Mouse (Mus musculus) Patski (cell line): ENCODE measurements at regions not wholly inside any gene's neighbourhood (a gene's known extent, or its start where the extent isn't known, plus 50 kb on each side); places are given as distances from the start of the nearest gene placed in this dataset.
"Not testable (repeated sequence)": the region's sequence is repeated elsewhere in the genome, so short reads cannot be mapped to it uniquely, and the experiment has no call there.

Source experiments
- ATAC-seq: fragments of 100-300 bp; one replicate; pipeline ENCODE4 v1.8.0; 2021
- CTCF ChIA-PET: fragments of 350-600 bp; sonication (Branson Sonifier 250); formaldehyde crosslinking; loops from one replicate; lab custom pipeline; 2022; ENCODE audit warnings: inconsistent platforms; lab: Charles Lee
- POLR2A ChIA-PET: fragments of 350-600 bp; sonication (Branson Sonifier 250); formaldehyde crosslinking; loops from one replicate; lab custom pipeline; 2022; ENCODE audit warnings: antibody characterized with exemption, inconsistent platforms; lab: Charles Lee
- DNase-seq: peaks from one replicate; pipeline ENCODE4 v3.0.0-alpha.2; 2011; ENCODE audit warnings: low read depth, low spot score
- H3K27me3 ChIP-seq: fragments of 371-371 bp; one replicate; pipeline ENCODE4 v1.5.1; 2021
- CTCF ChIP-seq: fragments of 100-300 bp; IDR thresholded peaks from one replicate; pipeline ENCODE4 v1.5.1; 2021
- in situ Hi-C: fragments of 300-500 bp; cut with MboI; formaldehyde crosslinking; loops from 3 replicates; pipeline ENCODE4 v1.11.1; 2018; ENCODE audit warnings: low pct_unique_long_range_greater_than_20kb, mixed read lengths

DNA sequence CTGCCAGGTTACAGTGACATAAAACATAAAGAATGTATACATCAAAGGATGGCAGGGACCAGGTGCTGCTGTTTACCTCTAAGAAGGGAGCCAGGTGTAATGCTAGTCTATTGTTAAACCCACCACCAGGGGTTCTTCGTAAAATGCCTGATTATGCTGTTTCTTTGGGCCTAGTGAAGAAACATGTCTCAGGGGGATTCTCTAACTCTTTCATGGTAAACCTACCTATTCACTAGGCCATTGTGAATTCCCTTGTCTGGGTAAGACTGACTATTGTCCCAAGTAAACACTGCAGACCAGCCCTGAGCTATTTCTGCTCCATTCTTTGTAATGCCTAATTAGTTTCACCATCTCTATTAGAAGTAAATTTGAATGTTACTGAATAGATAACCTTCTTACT, 194.3 kb upstream of the Tmem47 start:
- POLR2A ChIA-PET, in situ Hi-C loops, DNase-seq, ATAC-seq, CTCF ChIA-PET: not testable (repeated sequence)
- H3K27me3 ChIP-seq, result peaks cover 28% of the 10 kb centered on the region

DNA sequence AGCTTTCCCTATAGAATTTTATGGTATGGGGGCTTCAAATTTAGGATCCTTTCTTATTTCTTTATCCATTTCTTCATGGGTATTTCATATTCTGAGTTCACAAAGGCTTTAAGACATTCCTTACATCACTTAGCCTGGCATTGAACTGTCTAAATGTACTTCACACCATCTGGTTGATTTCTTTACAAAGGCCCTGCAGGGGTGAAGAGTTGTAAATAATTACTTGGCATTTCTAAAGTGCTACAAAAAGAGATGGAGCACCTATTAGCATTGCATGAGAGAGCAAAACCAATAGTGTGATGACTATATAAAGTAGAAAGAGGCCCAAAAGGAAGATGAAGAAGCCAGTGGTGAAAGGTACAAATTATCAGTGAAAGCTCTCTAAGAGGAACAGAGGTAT, 169.0 kb upstream of the Tmem47 start:
- in situ Hi-C loops, result no loop called here
- TF ChIP-seq CTCF, result no peak
- no peak for DNase-seq
- ATAC-seq, result no peak
- CTCF ChIA-PET, result no interaction called here
- peaks cover 30% of the 10 kb centered on the region for H3K27me3 ChIP-seq
- POLR2A ChIA-PET, result no interaction called here

DNA sequence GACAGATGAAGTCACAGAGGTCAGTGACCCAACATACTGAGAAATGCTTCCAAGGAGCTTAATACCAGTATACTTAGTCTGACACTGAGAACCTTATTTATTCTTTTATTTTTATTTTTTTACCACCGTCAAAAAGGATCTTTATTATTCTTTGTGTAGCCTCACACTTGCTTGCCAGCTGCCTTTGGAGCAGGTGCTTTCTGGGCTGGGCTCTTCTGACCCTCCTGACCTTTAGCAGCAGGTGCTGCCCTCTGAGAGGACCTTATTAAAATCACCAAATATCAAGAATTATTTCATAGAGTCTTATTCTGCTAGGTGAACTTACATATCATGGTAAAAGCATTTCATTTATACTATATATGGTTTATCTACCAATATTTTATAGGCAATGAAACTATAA, 137.8 kb upstream of the Tmem47 start:
- TF ChIP-seq CTCF, result no peak
- in situ Hi-C loops, result no loop called here
- no peak for ATAC-seq
- H3K27me3 ChIP-seq, result peaks cover 62% of the 10 kb centered on the region
- no peak for DNase-seq
- ChIA-PET CTCF (no interaction called here), POLR2A (no interaction called here)
